In the genomic region with DNA sequence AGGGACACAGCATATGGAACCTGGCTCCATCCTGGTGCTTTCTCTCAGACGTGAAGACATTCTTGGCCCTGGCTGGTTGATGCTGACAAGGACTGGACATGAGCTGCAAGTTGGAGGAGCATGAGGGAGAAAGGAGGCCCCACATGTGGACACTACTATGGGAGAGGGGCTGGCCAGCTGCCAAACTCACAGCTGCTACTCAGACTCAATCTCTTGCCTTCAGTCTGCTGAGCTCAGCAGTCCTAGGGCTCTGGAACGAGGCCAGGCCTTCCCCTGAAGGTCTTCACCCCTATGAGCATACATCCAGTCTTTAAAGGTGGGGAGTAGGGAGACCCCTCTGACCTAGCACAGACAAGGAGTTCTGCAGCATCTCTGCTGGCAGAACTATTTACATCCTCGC, we compare ENCODE assay signal across 10 mouse cellular contexts. TPM values are rescaled to one million over a fixed set of nuclear protein-coding genes. Genes with fewer than 3 reads are reported as not detected.
A peak's percentile ranks its signal among the peaks of the same experiment; 100 is the strongest.
DNase-seq lines count a peak whose midpoint lies in the region; ATAC-seq and TF ChIP-seq lines count a peak whose summit lies in the region.
"Had no signal": no experiment of that assay in that cellular context is flagged by ENCODE, and none has a peak within 500 bp of the region (broad histone marks: within the 10 kb centered on the region; RNA-seq: fewer than 3 reads in every experiment).

No protein-coding gene starts in this region.

- H3K4me3 ChIP-seq in forebrain, embryonic 10.5 days: no peak overlapping the region
- no peak overlapping the region for H3K4me3 ChIP-seq in forebrain, postnatal 0 days (ENCODE audit: low read depth, low read length)
- H3K4me3 ChIP-seq in ES-E14 (ENCODE audit: insufficient read depth in 1 of 2, low read depth in 1 of 2, low read length in 2 of 2, poor library complexity in 1 of 2, severe bottlenecking in 1 of 2): no peak overlapping the region
- H3K4me3 ChIP-seq in kidney, embryonic 15.5 days (replicated peaks): no peak overlapping the region

- no peak for DNase-seq in forebrain, embryonic 10.5 days (ENCODE audit: extremely low spot score, low spot score)
- no peak for DNase-seq in forebrain, postnatal 0 days
- no peak for DNase-seq in ES-E14 (ENCODE audit: low read depth, low spot score)
- DNase-seq in gastrocnemius, postnatal 4 days (ENCODE audit: low spot score in 2 of 2): peak; percentile 62 to 84
- DNase-seq in retina, postnatal 1 day: peak; percentile 81
- no peak for DNase-seq in layer of hippocampus, adult 9-11 months
- DNase-seq in urinary bladder, adult 2 months (ENCODE audit: low spot score): no peak

- peaks cover 42% of the 10 kb centered on the region for H3K4me1 ChIP-seq in forebrain, embryonic 10.5 days
- H3K4me1 ChIP-seq in forebrain, postnatal 0 days (ENCODE audit: insufficient read depth): no peaks in the 10 kb centered on the region
- no peaks in the 10 kb centered on the region; a peak in 1 of 4 replicates for H3K4me1 ChIP-seq in ES-E14 (ENCODE audit: control insufficient read depth in 2 of 2, insufficient read depth in 2 of 2, low read length in 2 of 2, poor library complexity in 1 of 2)
- peaks cover 67% of the 10 kb centered on the region for H3K4me1 ChIP-seq in kidney, embryonic 15.5 days

- H3K4me2 ChIP-seq in forebrain, postnatal 0 days (ENCODE audit: low read depth): no peak overlapping the region
- peak overlapping the region; percentile 58; the same call in 1 of the 2 replicates for H3K4me2 ChIP-seq in kidney, embryonic 15.5 days

- 82% methylated on average over 3 of the region's 3 CpGs for WGBS in forebrain, embryonic 10.5 days
- 45% methylated on average over 3 of the region's 3 CpGs for WGBS in forebrain, postnatal 0 days
- 36% methylated on average over 3 of the region's 3 CpGs for WGBS in kidney, embryonic 15.5 days

- H3K36me3 ChIP-seq in forebrain, embryonic 10.5 days (replicated peaks): peaks cover 33% of the 10 kb centered on the region
- H3K36me3 ChIP-seq in forebrain, postnatal 0 days (ENCODE audit: insufficient read depth): no peaks in the 10 kb centered on the region
- no peaks in the 10 kb centered on the region for H3K36me3 ChIP-seq in ES-E14 (ENCODE audit: control insufficient read depth, insufficient read depth, low read length, poor library complexity, severe bottlenecking)
- peaks cover 18% of the 10 kb centered on the region; the same call in 1 of the 2 replicates for H3K36me3 ChIP-seq in kidney, embryonic 15.5 days

- in situ Hi-C loops in ES-E14 (cut with MboI; ENCODE audit: low sequenced_read_pairs in 2 of 2, unreplicated experiment in 2 of 2): no loop called here

- no peak overlapping the region for H3K9ac ChIP-seq in forebrain, postnatal 0 days
- no peak overlapping the region for H3K9ac ChIP-seq in ES-E14 (ENCODE audit: insufficient read depth, low read depth, low read length, poor library complexity, severe bottlenecking)
- H3K9ac ChIP-seq in kidney, embryonic 15.5 days: no peak overlapping the region

- ATAC-seq in forebrain, postnatal 0 days: no peak
- peak; percentile 41; the same call in 1 of the 2 replicates for ATAC-seq in kidney, embryonic 15.5 days (replicated peaks; ENCODE audit: low FRiP score)

- TF ChIP-seq CTCF in forebrain, postnatal 0 days (IDR thresholded peaks at IDR 0.05; ENCODE audit: low read depth): no peak

- H3K9me3 ChIP-seq in forebrain, embryonic 10.5 days: no peaks in the 10 kb centered on the region
- no peaks in the 10 kb centered on the region for H3K9me3 ChIP-seq in forebrain, postnatal 0 days (ENCODE audit: low read length)
- H3K9me3 ChIP-seq in ES-E14 (ENCODE audit: control insufficient read depth, insufficient read depth, low read depth, low read length): no peaks in the 10 kb centered on the region
- no peaks in the 10 kb centered on the region for H3K9me3 ChIP-seq in kidney, embryonic 15.5 days (replicated peaks)

- H3K27ac ChIP-seq in forebrain, embryonic 10.5 days: peak overlapping the region; percentile 27; the same call in 1 of the 2 replicates
- H3K27ac ChIP-seq in forebrain, postnatal 0 days (ENCODE audit: low read depth, low read length): no peak overlapping the region
- H3K27ac ChIP-seq in ES-E14 (ENCODE audit: insufficient read depth, low read depth, low read length, poor library complexity, severe bottlenecking): no peak overlapping the region
- peak overlapping the region; percentile 95 for H3K27ac ChIP-seq in kidney, embryonic 15.5 days

- 0 out of 2 replicates have a peak, but pooled peaks cover 5% of the 10 kb centered on the region for H3K27me3 ChIP-seq in forebrain, embryonic 10.5 days (ENCODE audit: poor library complexity, severe bottlenecking)
- no peaks in the 10 kb centered on the region for H3K27me3 ChIP-seq in forebrain, postnatal 0 days (ENCODE audit: insufficient read depth, low read length)
- no peaks in the 10 kb centered on the region for H3K27me3 ChIP-seq in kidney, embryonic 15.5 days

TF ChIP-seq in ES-E14, 5 proteins besides CTCF, POLR2A, EP300 and RAD21:
- TF ChIP-seq MAFK (IDR thresholded peaks at IDR 0.05; ENCODE audit: insufficient read depth, low read depth, low read length) (0 out of 2 replicates have a peak, but pooled peaks have one; percentile 15), ZC3H11A (IDR thresholded peaks at IDR 0.05; ENCODE audit: borderline replicate concordance, low read depth, low read length) (no peak)

RNA-seq across cellular contexts. Expression of gene Ccdc33, which starts 36.7 kb away (rescaled TPM):
- 0.36 and 0.90 TPM in 2 replicates for polyA plus RNA-seq in forebrain, embryonic 10.5 days (2016; fragmentation: Nextera tagmentation; extraction: Ambion mirVana)
- 0.38 and 3.0 TPM in 2 replicates for total RNA-seq in forebrain, postnatal 0 days (2014; rRNA removed)
- polyA plus RNA-seq in forebrain, postnatal 0 days (2015; fragmentation: Nextera tagmentation; extraction: Ambion mirVana): 1.1 and 1.5 TPM in 2 replicates
- 0.13 and 0.95 TPM in 2 replicates for total RNA-seq in ES-E14 (2012; rRNA removed)
- not detected for total RNA-seq in gastrocnemius, postnatal 4 days (2021)
- 0.29 and 0.44 TPM in 2 replicates for polyA plus RNA-seq in kidney, embryonic 15.5 days (2015; fragmentation: Nextera tagmentation; extraction: Ambion mirVana)
- polyA plus RNA-seq in urinary bladder, adult 2 months (2012; rRNA removed): 0.06 and 0.09 TPM in 2 replicates
- total RNA-seq: liver, adult 2 months had no signal
- polyA plus RNA-seq: liver, adult 2 months had no signal

RNA-seq across cellular contexts. Expression of gene Islr, which starts 48.7 kb away (rescaled TPM):
- polyA plus RNA-seq in forebrain, embryonic 10.5 days (2016; fragmentation: Nextera tagmentation; extraction: Ambion mirVana): 4.0 and 4.6 TPM in 2 replicates
- 31.0 and 45.8 TPM in 2 replicates for total RNA-seq in forebrain, postnatal 0 days (2014; rRNA removed)
- 27.4 and 32.2 TPM in 2 replicates for polyA plus RNA-seq in forebrain, postnatal 0 days (2015; fragmentation: Nextera tagmentation; extraction: Ambion mirVana)
- total RNA-seq in ES-E14 (2012; rRNA removed): 0.22 and 0.26 TPM in 2 replicates
- 100 to 1,000 TPM; 179 to 208 TPM for total RNA-seq in gastrocnemius, postnatal 4 days (2021)
- 78.7 and 94.7 TPM in 2 replicates for polyA plus RNA-seq in kidney, embryonic 15.5 days (2015; fragmentation: Nextera tagmentation; extraction: Ambion mirVana)
- polyA plus RNA-seq in urinary bladder, adult 2 months (2012; rRNA removed): 137 and 139 TPM in 2 replicates
- total RNA-seq: CH12.LX had no signal

RNA-seq across cellular contexts. Expression of gene Islr2, which starts 48.8 kb away (rescaled TPM):
- 2.2 and 3.6 TPM in 2 replicates for polyA plus RNA-seq in forebrain, embryonic 10.5 days (2016; fragmentation: Nextera tagmentation; extraction: Ambion mirVana)
- total RNA-seq in forebrain, postnatal 0 days (2014; rRNA removed): 612 and 779 TPM in 2 replicates
- polyA plus RNA-seq in forebrain, postnatal 0 days (2015; fragmentation: Nextera tagmentation; extraction: Ambion mirVana): 54.0 and 58.3 TPM in 2 replicates
- total RNA-seq in ES-E14 (2012; rRNA removed): 7.8 and 12.8 TPM in 2 replicates
- 1 to 10 TPM; 6.4 to 7.7 TPM for total RNA-seq in gastrocnemius, postnatal 4 days (2021)
- polyA plus RNA-seq in kidney, embryonic 15.5 days (2015; fragmentation: Nextera tagmentation; extraction: Ambion mirVana): 0.39 and 0.51 TPM in 2 replicates
- polyA plus RNA-seq in urinary bladder, adult 2 months (2012; rRNA removed): 0.15 and 0.19 TPM in 2 replicates
- total RNA-seq: CH12.LX; liver, adult 2 months had no signal
- polyA plus RNA-seq: liver, adult 2 months had no signal

Comparison
In these comparisons a context has a peak if more than half of its experiments do, and no peak if none do; other contexts are left out.
1. H3K27ac ChIP-seq: peak in forebrain, embryonic 10.5 days (single experiment) and kidney, embryonic 15.5 days (single experiment); none in forebrain, postnatal 0 days (single experiment) and ES-E14 (single experiment).
2. RNA of gene Islr2, which starts 48.8 kb away (polyA plus RNA-seq): 54.0 to 58.3 TPM in forebrain, postnatal 0 days; 2.2 to 3.6 TPM in forebrain, embryonic 10.5 days, 0.39 to 0.51 TPM in kidney, embryonic 15.5 days and 0.15 to 0.19 TPM in urinary bladder, adult 2 months; every median in the first group is over 10 times any median in the second.
3. DNase-seq: peak in gastrocnemius, postnatal 4 days (2 of 2) and retina, postnatal 1 day (single experiment); none in forebrain, embryonic 10.5 days (single experiment), forebrain, postnatal 0 days (single experiment), ES-E14 (single experiment), layer of hippocampus, adult 9-11 months (single experiment) and urinary bladder, adult 2 months (single experiment).